Mouse (Mus musculus): ENCODE measurements around the gene Gpkow.
"Not testable (repeated sequence)": the region's sequence is repeated elsewhere in the genome, so short reads cannot be mapped to it uniquely, and the experiment has no call there.

The Gpkow gene

GRCm38 (mm10) chrX:7733571-7734156 lies 36.7 kb downstream of the Gpkow start:
- in situ Hi-C loops (cut with MboI; ENCODE audit: low pct_unique_long_range_greater_than_20kb in 1 of 2, low sequenced_read_pairs in 2 of 2, unreplicated experiment in 1 of 2): no loop called here

DNA sequence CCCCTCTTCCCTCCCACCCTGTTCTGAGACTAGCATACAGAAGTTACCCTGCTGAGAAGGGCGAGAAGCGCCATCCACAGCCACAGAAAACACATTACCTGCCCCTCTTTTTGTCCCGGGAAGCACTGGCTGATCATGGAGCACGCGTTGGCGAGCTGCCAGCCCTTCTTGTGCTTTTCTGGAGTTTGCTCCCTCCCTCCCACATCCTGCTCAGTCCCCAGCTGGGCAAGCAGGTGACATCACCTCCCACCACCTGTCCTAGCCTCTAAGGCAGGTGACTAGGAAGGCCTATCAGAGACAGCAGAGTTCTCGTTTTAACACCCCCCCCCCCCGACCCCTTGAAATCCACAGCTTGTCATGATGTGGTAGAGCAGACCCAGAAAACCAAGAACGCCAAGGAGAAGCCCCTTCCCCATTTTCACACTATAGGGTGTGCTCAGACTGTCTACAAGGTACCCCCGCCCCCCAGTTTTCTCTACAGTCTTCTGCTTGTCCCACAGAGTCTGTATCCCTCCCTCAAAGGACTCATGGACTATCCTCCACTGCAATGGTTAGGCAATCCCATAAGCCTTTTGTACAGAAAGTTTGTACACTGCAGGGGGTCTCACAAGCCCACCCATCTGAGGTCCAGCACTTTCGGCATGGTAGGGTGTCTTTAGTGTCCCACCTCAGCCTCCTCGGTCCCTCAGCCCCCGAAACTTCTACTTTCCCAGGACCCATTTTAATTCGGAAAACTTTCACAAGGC lies 42.6 kb downstream of the Gpkow start:
- in situ Hi-C loops (cut with MboI; ENCODE audit: low pct_unique_long_range_greater_than_20kb in 1 of 2, low sequenced_read_pairs in 2 of 2, unreplicated experiment in 1 of 2): loop anchor here in 1 of 2 experiments (10.0 kb wide), 1 partner anchor 55 kb away; no protein-coding TSS in a partner anchor

DNA sequence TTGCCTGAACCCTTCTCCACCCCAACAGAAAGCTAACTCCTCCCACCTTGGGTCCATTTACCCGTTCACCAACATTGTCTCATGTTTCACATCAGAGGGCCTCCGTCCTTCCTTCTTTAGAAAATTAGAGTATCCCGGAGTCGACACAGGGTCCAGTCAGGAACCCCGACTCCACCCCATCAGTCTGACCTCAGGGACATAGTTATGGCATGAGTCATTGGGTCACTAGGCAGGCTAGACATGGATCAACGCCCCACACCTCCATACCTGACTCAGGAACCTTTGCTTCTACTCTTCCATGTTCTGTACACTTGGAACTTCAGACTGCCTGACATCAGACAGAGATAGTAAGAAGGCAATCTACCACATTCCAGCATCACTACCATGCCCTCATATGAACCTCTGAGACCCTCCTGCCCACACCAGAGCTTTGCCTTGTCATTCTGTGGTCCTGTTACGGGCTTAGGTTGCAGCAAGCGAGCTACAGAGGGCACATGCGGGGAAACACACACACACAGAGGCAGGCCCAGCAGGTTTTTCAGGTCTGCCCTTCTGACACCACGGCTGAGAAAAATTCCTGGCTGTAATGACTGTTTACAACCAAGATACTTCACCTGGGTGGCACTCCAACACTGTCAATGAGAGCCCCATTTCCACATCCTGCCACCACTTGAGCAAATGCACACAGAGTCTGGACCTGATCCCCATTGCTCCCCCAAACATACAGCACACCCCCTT lies 43.3 kb downstream of the Gpkow start:
- in situ Hi-C loops (cut with MboI; ENCODE audit: low pct_unique_long_range_greater_than_20kb in 1 of 2, low sequenced_read_pairs in 2 of 2, unreplicated experiment in 1 of 2): loop anchor here in 1 of 2 experiments (10.0 kb wide), 1 partner anchor 55 kb away; no protein-coding TSS in a partner anchor

DNA sequence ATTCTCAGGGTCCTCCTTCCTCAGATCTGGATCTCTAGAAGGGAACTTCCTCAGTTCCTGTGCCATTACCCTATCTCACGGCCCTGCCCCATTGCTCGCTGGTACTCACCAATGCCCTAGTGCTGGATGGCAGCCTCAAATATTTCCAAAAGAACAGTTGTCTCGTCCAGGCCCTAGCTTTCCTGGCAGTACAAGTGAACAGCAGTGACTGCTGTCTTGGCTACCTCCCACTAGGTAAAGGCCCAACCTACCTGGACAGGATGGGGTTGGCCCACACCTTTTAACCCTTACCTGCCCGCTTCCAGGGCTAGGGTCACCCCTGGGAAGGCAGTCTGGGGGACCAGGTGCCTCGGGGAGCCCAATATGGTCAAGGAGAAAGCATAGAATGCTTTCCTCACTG lies 44.2 kb downstream of the Gpkow start:
- in situ Hi-C loops (cut with MboI; ENCODE audit: low pct_unique_long_range_greater_than_20kb in 1 of 2, low sequenced_read_pairs in 2 of 2, unreplicated experiment in 1 of 2): loop anchor here in 1 of 2 experiments (10.0 kb wide), 1 partner anchor 54 kb away; no protein-coding TSS in a partner anchor

DNA sequence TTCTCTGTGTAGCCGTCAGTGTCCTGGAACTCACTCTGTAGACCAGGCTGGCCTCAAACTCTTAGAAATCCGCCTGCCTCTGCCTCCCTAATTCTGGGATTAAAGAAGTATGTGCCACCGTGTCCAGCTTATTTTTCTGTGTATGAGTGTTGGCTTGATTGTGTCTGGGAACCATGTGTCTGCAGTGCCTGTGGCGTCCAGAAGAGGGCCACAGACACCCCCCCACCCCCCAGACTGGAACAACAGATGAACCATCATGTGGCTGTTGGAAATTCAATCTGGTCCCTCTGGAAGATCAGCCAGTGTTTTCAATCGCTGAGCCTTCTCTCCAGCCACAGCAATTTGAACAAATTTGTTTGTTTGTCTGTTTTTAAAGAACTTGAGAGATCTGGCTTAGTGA lies 46.5 kb downstream of the Gpkow start:
- in situ Hi-C loops (cut with MboI; ENCODE audit: low pct_unique_long_range_greater_than_20kb in 1 of 2, low sequenced_read_pairs in 2 of 2, unreplicated experiment in 1 of 2): loop anchor here in 1 of 2 experiments (10.0 kb wide), 1 partner anchor 51 kb away; no protein-coding TSS in a partner anchor

GRCm38 (mm10) chrX:7744940-7745339 lies 48.0 kb downstream of the Gpkow start:
- in situ Hi-C loops (cut with MboI; ENCODE audit: low pct_unique_long_range_greater_than_20kb in 1 of 2, low sequenced_read_pairs in 2 of 2, unreplicated experiment in 1 of 2): loop anchor here in 1 of 2 experiments (10.0 kb wide), 1 partner anchor 50 kb away; no protein-coding TSS in a partner anchor

DNA sequence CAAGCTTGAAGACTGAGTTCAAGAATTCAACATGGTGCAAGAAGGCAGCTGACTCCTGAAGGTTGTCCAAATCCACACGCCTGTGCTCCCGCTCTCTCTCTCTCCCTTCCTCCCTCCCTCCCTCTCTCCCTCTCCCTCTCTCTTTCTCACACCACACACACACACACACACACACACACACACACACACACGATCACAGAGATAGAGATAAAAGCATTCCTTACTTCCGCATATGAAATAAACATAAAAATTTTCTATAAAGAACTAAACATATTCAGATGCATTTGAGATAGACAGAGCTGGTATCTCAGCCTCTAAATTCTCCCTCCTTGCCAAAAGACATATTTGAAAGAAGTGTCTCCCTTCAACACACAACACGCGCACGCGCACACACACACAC lies 48.5 kb downstream of the Gpkow start:
- in situ Hi-C loops (cut with MboI; ENCODE audit: low pct_unique_long_range_greater_than_20kb in 1 of 2, low sequenced_read_pairs in 2 of 2, unreplicated experiment in 1 of 2): loop anchor here in 1 of 2 experiments (10.0 kb wide), 1 partner anchor 49 kb away; no protein-coding TSS in a partner anchor

DNA sequence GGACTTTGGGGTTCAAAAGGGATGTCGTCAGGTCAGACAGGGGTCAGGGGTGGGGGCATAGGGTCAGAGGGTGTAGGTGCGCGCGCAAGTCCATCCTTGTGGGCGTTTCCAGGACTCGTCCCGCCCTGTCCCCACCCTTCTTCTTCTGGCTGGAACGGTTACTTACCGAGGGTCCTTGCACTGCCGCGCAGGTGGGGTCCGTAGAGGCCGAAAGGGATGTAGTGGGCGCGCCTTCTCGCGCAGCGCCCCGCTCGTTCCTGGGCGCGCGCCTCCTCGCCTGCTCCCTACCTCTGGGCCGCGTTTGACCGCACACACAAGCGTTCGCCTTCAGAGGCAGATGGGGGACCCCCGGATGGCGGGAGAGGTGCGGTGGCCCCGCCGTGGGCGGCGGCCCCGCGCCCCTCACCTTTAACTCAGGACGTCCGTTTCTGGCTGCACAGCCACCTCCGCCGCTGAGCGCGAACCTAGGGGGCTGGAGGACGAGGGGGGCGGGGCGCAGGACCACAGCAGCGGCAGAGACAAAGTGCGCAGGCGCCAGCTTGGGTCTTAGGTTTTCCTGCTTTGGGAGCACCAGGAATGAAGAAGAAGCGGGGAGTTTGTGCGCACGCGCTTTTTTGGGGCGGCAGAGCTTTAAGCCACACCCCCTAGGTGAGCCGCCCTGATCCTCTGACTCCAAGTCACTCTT lies 53.6 kb downstream of the Gpkow start, which contains the start of gene Ccdc120:
Gene Ccdc120, minus strand, starts transcription at position 474 of the 685 bp plus-strand sequence.
- in situ Hi-C loops (cut with MboI; ENCODE audit: low pct_unique_long_range_greater_than_20kb in 1 of 2, low sequenced_read_pairs in 2 of 2, unreplicated experiment in 1 of 2): no loop called here

- in situ Hi-C loops (cut with MboI; ENCODE audit: low pct_unique_long_range_greater_than_20kb in 1 of 2, low sequenced_read_pairs in 2 of 2, unreplicated experiment in 1 of 2): not testable (repeated sequence)
Observed at GRCm38 (mm10) chrX:7753627-7754026, 56.7 kb downstream of the Gpkow start.

Data from mouse embryonic stem cell (cell line).